Mouse (Mus musculus) forebrain, embryonic 10.5 days (tissue): ENCODE measurements around the gene Cdk17. TPM values are rescaled to one million over a fixed set of nuclear protein-coding genes. Genes with fewer than 3 reads are reported as not detected.

ENCODE experiments used
- DNase-seq: peaks from one replicate; pipeline ENCODE4 v3.0.0-alpha.2; 2017; ENCODE audit warnings: low spot score; ENCODE audit errors: extremely low spot score
- H3K27ac ChIP-seq: fragments of 300-500 bp; sonication (generic); 2 replicates; pipeline ENCODE4 v1.5.1; 2016; ENCODE audit warnings: mild to moderate bottlenecking
- H3K27me3 ChIP-seq: fragments of 300-500 bp; sonication (generic); 2 replicates; pipeline ENCODE4 v1.6.1; 2016; ENCODE audit warnings: mild to moderate bottlenecking; ENCODE audit not compliant: poor library complexity, severe bottlenecking
- H3K36me3 ChIP-seq: fragments of 300-500 bp; sonication (generic); replicated peaks from 2 replicates; pipeline ENCODE4 v1.6.1; 2016; ENCODE audit warnings: mild to moderate bottlenecking, moderate library complexity
- H3K4me1 ChIP-seq: fragments of 300-500 bp; sonication (generic); 2 replicates; pipeline ENCODE4 v1.6.1; 2016
- H3K4me3 ChIP-seq: fragments of 300-500 bp; sonication (generic); 2 replicates; pipeline ENCODE4 v1.5.1; 2016; ENCODE audit warnings: mild to moderate bottlenecking, moderate library complexity
- H3K9me3 ChIP-seq: fragments of 300-500 bp; sonication (generic); 2 replicates; pipeline ENCODE4 v1.6.1; 2016; ENCODE audit warnings: mild to moderate bottlenecking, moderate library complexity
- WGBS: fragments of 180-500 bp; shearing (Covaris S2); methylation state at CpG from one replicate; pipeline ENCODE4 v1.1.7; 2016; 5-methylcytosine and 5-hydroxymethylcytosine counted together
- polyA plus RNA-seq: library from polyadenylated mRNA; unstranded; fragments of >200 nt; fragmentation: Nextera tagmentation; extraction: Ambion mirVana; gene quantifications from 2 replicates; pipeline ENCODE4 v1.2.1, GENCODE M21; 2016

Cdk17 gene
- polyA plus RNA-seq, 1 experiment from 2014 or later = 17.6 TPM

- Histone ChIP-seq H3K4me1 (peaks cover 43% of the 10 kb centered on the region), H3K4me3 (no peak overlapping the region), H3K27ac (no peak overlapping the region), H3K36me3 (peaks cover 29% of the 10 kb centered on the region), H3K9me3 (no peaks in the 10 kb centered on the region), H3K27me3 (no peaks in the 10 kb centered on the region)
- no peak for DNase-seq
- 95% methylated on average over 7 of the region's 7 CpGs for WGBS
Observed at GRCm38 (mm10) chr10:93266521-93266920, 105.8 kb downstream of the Cdk17 start.

- Histone ChIP-seq H3K27me3 (no peaks in the 10 kb centered on the region), H3K4me1 (peaks cover 34% of the 10 kb centered on the region), H3K9me3 (no peaks in the 10 kb centered on the region), H3K4me3 (no peak overlapping the region), H3K36me3 (peaks cover 29% of the 10 kb centered on the region), H3K27ac (no peak overlapping the region)
- no peak for DNase-seq
- 90% methylated on average over 5 of the region's 5 CpGs for WGBS
Observed at GRCm38 (mm10) chr10:93267509-93267908, 106.8 kb downstream of the Cdk17 start.

GRCm38 (mm10) chr10:93268339-93268738 is 107.7 kb downstream of the Cdk17 start:
- peaks cover 29% of the 10 kb centered on the region for H3K36me3 ChIP-seq
- no peak overlapping the region for H3K27ac ChIP-seq
- H3K4me3 ChIP-seq = no peak overlapping the region
- WGBS = 89% methylated on average over 3 of the region's 3 CpGs
- no peak for DNase-seq
- no peaks in the 10 kb centered on the region for H3K9me3 ChIP-seq
- no peaks in the 10 kb centered on the region for H3K27me3 ChIP-seq
- H3K4me1 ChIP-seq = peaks cover 28% of the 10 kb centered on the region

- no peak for DNase-seq
- 74% methylated on average over 4 of the region's 4 CpGs for WGBS
- Histone ChIP-seq H3K36me3 (peaks cover 19% of the 10 kb centered on the region), H3K4me1 (peaks cover 26% of the 10 kb centered on the region), H3K27ac (peak overlapping the region; percentile 17; the same call in 1 of the 2 replicates), H3K9me3 (no peaks in the 10 kb centered on the region), H3K27me3 (peaks cover under 1% of the 10 kb centered on the region; the same call in 1 of the 2 replicates), H3K4me3 (no peak overlapping the region)
Observed at GRCm38 (mm10) chr10:93269744-93270143, 109.1 kb downstream of the Cdk17 start.

- Histone ChIP-seq H3K4me3 (no peak overlapping the region), H3K4me1 (peaks cover 34% of the 10 kb centered on the region), H3K27ac (no peak overlapping the region), H3K9me3 (no peaks in the 10 kb centered on the region), H3K27me3 (peaks cover 8% of the 10 kb centered on the region; the same call in 1 of the 2 replicates), H3K36me3 (peaks cover 7% of the 10 kb centered on the region; the same call in 1 of the 2 replicates)
- WGBS = 94% methylated on average over 6 of the region's 6 CpGs
- DNase-seq = no peak
Observed at GRCm38 (mm10) chr10:93270889-93271460, 110.3 kb downstream of the Cdk17 start.

GRCm38 (mm10) chr10:93271831-93272230 is 111.2 kb downstream of the Cdk17 start:
- Histone ChIP-seq H3K4me3 (no peak overlapping the region), H3K27me3 (peaks cover 8% of the 10 kb centered on the region; the same call in 1 of the 2 replicates), H3K27ac (no peak overlapping the region), H3K4me1 (peaks cover 42% of the 10 kb centered on the region), H3K36me3 (no peaks in the 10 kb centered on the region), H3K9me3 (no peaks in the 10 kb centered on the region)
- DNase-seq = no peak
- 93% methylated on average over 7 of the region's 7 CpGs for WGBS

GRCm38 (mm10) chr10:93272986-93273982 is 112.6 kb downstream of the Cdk17 start:
- H3K27ac ChIP-seq = peak overlapping the region; percentile 30; the same call in 1 of the 2 replicates
- 87% methylated on average over 14 of the region's 14 CpGs for WGBS

GRCm38 (mm10) chr10:93274277-93274696 is 113.6 kb downstream of the Cdk17 start:
- 0 out of 2 replicates have a peak, but pooled peaks cover 4% of the 10 kb centered on the region for H3K36me3 ChIP-seq
- 86% methylated on average over 2 of the region's 2 CpGs for WGBS
- peaks cover 48% of the 10 kb centered on the region for H3K4me1 ChIP-seq
- H3K27me3 ChIP-seq = peaks cover 8% of the 10 kb centered on the region; the same call in 1 of the 2 replicates
- H3K4me3 ChIP-seq = no peak overlapping the region
- no peak for DNase-seq
- H3K27ac ChIP-seq = no peak overlapping the region
- H3K9me3 ChIP-seq = no peaks in the 10 kb centered on the region

More at GRCm38 (mm10) chr10:93272986-93273982, 112.6 kb downstream of the Cdk17 start:
- no peaks in the 10 kb centered on the region for H3K36me3 ChIP-seq
- no peak for DNase-seq
- H3K9me3 ChIP-seq = no peaks in the 10 kb centered on the region
- peaks cover 8% of the 10 kb centered on the region; the same call in 1 of the 2 replicates for H3K27me3 ChIP-seq
- peaks cover 48% of the 10 kb centered on the region for H3K4me1 ChIP-seq
- H3K4me3 ChIP-seq = no peak overlapping the region

- H3K27ac ChIP-seq = peak overlapping the region; percentile 62
- DNase-seq = no peak
Observed at GRCm38 (mm10) chr10:93275212-93276136, 114.8 kb downstream of the Cdk17 start.

GRCm38 (mm10) chr10:93276349-93276763 is 115.7 kb downstream of the Cdk17 start:
- peaks cover 8% of the 10 kb centered on the region; the same call in 1 of the 2 replicates for H3K27me3 ChIP-seq
- peaks cover 47% of the 10 kb centered on the region for H3K4me1 ChIP-seq
- peak; percentile 52 for DNase-seq
- WGBS = 5% methylated on average over 16 of the region's 16 CpGs
- H3K9me3 ChIP-seq = no peaks in the 10 kb centered on the region
- H3K27ac ChIP-seq = peak overlapping the region; percentile 64
- peak overlapping the region; percentile 46 for H3K4me3 ChIP-seq
- peaks cover 18% of the 10 kb centered on the region for H3K36me3 ChIP-seq

More at GRCm38 (mm10) chr10:93275212-93276136, 114.8 kb downstream of the Cdk17 start:
- 54% methylated on average over 25 of the region's 25 CpGs for whole genome bisulfite sequencing
- Histone ChIP-seq H3K4me3 (peak overlapping the region; percentile 46), H3K9me3 (no peaks in the 10 kb centered on the region), H3K4me1 (peaks cover 42% of the 10 kb centered on the region), H3K27me3 (peaks cover 8% of the 10 kb centered on the region; the same call in 1 of the 2 replicates), H3K36me3 (peaks cover 11% of the 10 kb centered on the region; the same call in 1 of the 2 replicates)

GRCm38 (mm10) chr10:93276857-93277256 is 116.2 kb downstream of the Cdk17 start:
- Histone ChIP-seq H3K27me3 (peaks cover 8% of the 10 kb centered on the region; the same call in 1 of the 2 replicates), H3K9me3 (no peaks in the 10 kb centered on the region), H3K27ac (peak overlapping the region; percentile 64), H3K36me3 (peaks cover 18% of the 10 kb centered on the region), H3K4me1 (peaks cover 47% of the 10 kb centered on the region), H3K4me3 (peak overlapping the region; percentile 46)
- 60% methylated on average over 9 of the region's 9 CpGs for WGBS
- no peak for DNase-seq

- Histone ChIP-seq H3K27me3 (peaks cover 8% of the 10 kb centered on the region; the same call in 1 of the 2 replicates), H3K36me3 (peaks cover 24% of the 10 kb centered on the region), H3K4me3 (no peak overlapping the region), H3K9me3 (no peaks in the 10 kb centered on the region), H3K27ac (no peak overlapping the region), H3K4me1 (peaks cover 54% of the 10 kb centered on the region)
- DNase-seq = no peak
- 85% methylated on average over 8 of the region's 8 CpGs for WGBS
Observed at GRCm38 (mm10) chr10:93278361-93278760, 117.7 kb downstream of the Cdk17 start.
